Mouse (Mus musculus) sigmoid colon, adult 10 weeks (tissue): ENCODE measurements around the gene Lrrc51. TPM values are rescaled to one million over a fixed set of nuclear protein-coding genes. Genes with fewer than 3 reads are reported as not detected.

Source experiments
- polyA plus RNA-seq: library from polyadenylated mRNA; stranded (reverse); fragments of 350-450 nt; fragmentation: Illumina TruSeq; extraction: RNeasy Lipid Tissue Mini Kit (QIAGEN cat#74804); gene quantifications from one replicate; pipeline ENCODE4 v1.2.3, GENCODE M21; 2014; ENCODE audit warnings: low read depth, low replicate concordance

Lrrc51 gene
- 5.4 TPM for polyA plus RNA-seq

DNA sequence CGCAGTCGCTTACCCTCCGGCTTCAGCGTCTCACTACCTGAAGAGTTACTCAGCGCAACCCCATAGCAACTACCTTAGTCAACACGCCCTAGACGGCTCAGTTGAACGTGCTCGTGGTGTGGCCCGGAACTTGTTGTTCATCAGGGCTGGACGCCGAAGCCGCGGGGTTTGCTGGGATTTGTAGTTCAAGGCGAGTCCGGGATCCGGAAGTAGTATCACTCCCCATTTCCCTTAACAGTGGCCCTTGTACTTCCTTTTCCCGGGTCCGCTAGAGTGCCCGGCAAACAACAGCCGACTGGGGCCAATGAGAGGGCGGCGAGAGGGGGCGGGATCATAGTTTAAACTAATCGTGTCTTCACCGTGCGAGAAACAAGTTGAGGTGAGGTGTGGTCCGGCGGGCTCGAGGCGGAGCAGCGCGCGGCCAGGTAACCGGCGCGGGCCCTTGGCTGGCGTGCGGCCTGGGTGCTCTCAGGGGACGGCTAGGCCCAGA is at the start of gene Lrrc51, which contains the start of gene Numa1:
TSS of gene Lrrc51 (minus strand) at position 145 of the 490 bp plus-strand sequence.
TSS of gene Numa1 (plus strand) at position 361 of the 490 bp plus-strand sequence.

DNA sequence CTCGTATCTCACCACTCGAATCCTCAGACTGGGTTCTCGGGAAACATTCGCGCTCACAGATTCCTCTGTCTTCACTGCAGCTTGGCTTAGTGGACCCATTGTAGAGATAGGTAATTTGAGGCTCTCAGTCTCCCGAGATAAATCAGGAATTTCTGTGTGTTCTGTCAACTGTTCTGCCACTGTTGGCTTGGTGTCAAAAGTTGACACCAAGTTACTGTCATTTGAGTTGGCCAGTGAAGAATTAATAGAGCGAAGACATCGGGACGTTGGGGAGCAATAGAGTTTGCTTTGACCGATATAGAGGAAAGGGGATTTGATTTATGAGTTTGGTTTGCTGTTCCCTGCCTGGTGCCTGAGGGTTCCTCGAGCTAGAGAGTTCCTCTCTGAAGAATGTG is 27.4 kb downstream of the Lrrc51 start, which contains the start of gene Tomt:
TSS of gene Tomt (minus strand) at position 73 of the 395 bp plus-strand sequence.

DNA sequence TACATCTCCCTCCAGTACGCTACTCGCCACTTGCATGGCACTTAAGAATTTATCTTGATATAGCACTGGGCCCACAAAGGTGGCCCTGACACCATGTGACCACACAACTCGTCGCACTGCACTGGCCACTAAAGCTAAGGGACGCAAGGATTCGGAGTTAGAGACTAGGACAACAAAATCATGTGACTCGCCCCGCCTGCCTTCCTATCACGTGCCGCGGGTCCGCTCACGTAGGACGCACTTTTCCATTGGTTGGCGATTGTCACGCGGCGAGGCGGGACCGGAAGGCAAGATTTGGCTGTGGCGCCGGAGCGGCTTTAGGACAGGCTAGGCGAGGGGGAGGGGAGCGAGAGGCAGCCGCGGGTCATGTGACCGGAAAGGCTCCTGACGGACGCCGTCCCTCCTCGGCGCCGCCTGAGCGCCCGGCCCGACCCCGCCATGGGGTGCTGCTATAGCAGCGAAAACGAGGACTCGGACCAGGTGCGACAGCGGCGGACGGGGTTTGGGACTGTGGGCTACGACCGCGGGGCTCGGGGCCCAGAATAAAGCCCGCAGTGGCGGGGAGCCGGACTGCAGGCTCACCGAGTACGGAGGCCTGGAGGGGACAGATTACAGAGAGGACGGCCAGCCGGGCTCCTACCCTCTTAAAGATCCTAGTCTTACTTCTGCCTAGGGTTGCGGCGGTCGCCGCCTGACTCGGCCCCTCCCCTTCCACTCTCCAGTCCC is 28.0 kb downstream of the Lrrc51 start, which contains the start of gene Lamtor1:
TSS of gene Lamtor1 (plus strand) at position 344 of the 726 bp plus-strand sequence.

DNA sequence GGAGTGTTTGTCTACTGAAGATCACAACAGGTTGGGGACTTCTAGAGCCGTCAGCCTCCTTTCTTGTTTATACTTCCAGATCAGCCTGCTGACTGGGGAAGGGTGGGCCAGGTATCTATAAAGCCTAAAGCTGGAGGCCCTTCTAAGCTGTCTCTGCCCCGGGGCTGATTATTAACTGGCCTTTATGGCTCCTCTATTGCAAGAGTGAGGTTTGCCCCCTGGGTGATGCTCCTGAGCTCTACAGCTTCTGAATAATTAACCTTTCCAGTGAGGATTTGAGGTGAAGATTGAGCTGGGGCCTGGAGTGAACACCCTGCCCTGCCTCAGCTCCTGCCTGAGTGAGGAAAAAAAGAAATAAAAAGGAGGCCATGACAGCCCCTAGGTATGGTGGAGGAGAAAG is 63.1 kb downstream of the Lrrc51 start, which contains the start of gene Folr1:
TSS of gene Folr1 (minus strand) at position 160 of the 400 bp plus-strand sequence.

DNA sequence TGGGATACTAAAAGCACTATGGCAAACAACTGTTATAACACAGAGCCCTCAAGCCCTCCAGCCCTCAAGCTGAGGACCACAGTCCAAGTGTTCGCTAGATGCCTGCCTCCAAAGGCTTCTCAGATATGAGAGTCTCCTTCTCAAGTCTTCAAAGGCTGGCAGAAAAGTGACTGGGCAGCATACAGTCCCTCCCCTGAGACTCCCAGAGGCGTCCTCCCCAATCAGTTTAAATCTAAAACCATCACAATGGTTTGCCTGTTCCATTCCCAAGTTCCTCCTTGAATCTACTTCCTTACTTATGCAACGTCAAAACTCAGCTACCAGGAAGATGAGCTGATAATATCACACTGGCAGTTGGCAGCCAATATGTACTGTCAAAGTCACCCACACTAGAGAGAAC is 70.3 kb downstream of the Lrrc51 start, which contains the start of gene Anapc15:
TSS of gene Anapc15 (plus strand) at position 301 of the 400 bp plus-strand sequence.

Other genes starting within 250 kb of the Lrrc51 start
- gene Phox2a, start 115.6 kb downstream of the Lrrc51 start, polyA plus RNA-seq = not detected
- gene Inppl1, start 95.7 kb downstream of the Lrrc51 start, polyA plus RNA-seq = 37.8 TPM
- gene Folr2, start 76.7 kb downstream of the Lrrc51 start, polyA plus RNA-seq = 1.2 TPM
- 10.9 TPM for gene Anapc15, start 70.2 kb downstream of the Lrrc51 start, polyA plus RNA-seq
- gene Folr1, start 63.1 kb downstream of the Lrrc51 start, polyA plus RNA-seq = not detected
- gene Lamtor1, start 28.0 kb downstream of the Lrrc51 start, polyA plus RNA-seq = 11.3 TPM
- not detected for gene Tomt, start 27.5 kb downstream of the Lrrc51 start, polyA plus RNA-seq
- 86.8 TPM for gene Numa1, start 216 bp upstream of the Lrrc51 start, polyA plus RNA-seq
- 8.7 TPM for gene Il18bp, start 84.8 kb upstream of the Lrrc51 start, polyA plus RNA-seq
- gene Rnf121, start 131.6 kb upstream of the Lrrc51 start, polyA plus RNA-seq = 18.5 TPM
- 17.0 TPM for gene Xndc1, start 131.6 kb upstream of the Lrrc51 start, polyA plus RNA-seq
- gene Xntrpc, start 131.8 kb upstream of the Lrrc51 start, polyA plus RNA-seq = 0.25 TPM
- not detected for gene Trpc2, start 149.2 kb upstream of the Lrrc51 start, polyA plus RNA-seq
- not detected for gene Art1, start 167.8 kb upstream of the Lrrc51 start, polyA plus RNA-seq
- gene Art5, start 175.6 kb upstream of the Lrrc51 start, polyA plus RNA-seq = not detected
- gene Chrna10, start 182.9 kb upstream of the Lrrc51 start, polyA plus RNA-seq = not detected